Mouse (Mus musculus) spleen, adult 2 months (tissue): ENCODE data around the gene Mdm4.

Experiments used
- CTCF ChIP-seq: fragments of 200-500 bp; IDR thresholded peaks from 2 replicates; pipeline ENCODE4 v1.5.1; 2011; ENCODE audit warnings: mild to moderate bottlenecking, inconsistent platforms; ENCODE audit not compliant: insufficient read depth, insufficient read length, insufficient replicate concordance; ENCODE audit errors: extremely low read depth
- POLR2A ChIP-seq: fragments of 200-500 bp; IDR thresholded peaks from 2 replicates; pipeline ENCODE4 v1.6.1; 2011; ENCODE audit warnings: low read depth, low read length, inconsistent platforms

GRCm38 (mm10) chr1:133054326-133054725 lies 24.0 kb upstream of the Mdm4 start:
- TF ChIP-seq CTCF (no peak), POLR2A (no peak)
